ENCODE assay signal across 18 mouse cellular contexts in genomic region chr11:57274687-57275086, GRCm38 (mm10).
"Had no signal": no experiment of that assay in that cellular context is flagged by ENCODE, and none has a peak within 500 bp of the region (broad histone marks: within the 10 kb centered on the region; RNA-seq: fewer than 3 reads in every experiment).

No protein-coding gene starts in this region.

- H3K27ac ChIP-seq: midbrain, embryonic 10.5 days; midbrain, embryonic 12.5 days; neural tube, embryonic 13.5 days; neural tube, embryonic 15.5 days had no signal

- DNase-seq: lung, adult 18-20 months; lung, embryonic 14.5 days; lung, postnatal 10 days; lung, postnatal 4 days; midbrain, embryonic 14.5 days; retina, postnatal 1 day; right cerebral cortex, postnatal 25 days; right cerebral cortex, postnatal 4 days; spleen, adult 18-20 months; thymus, adult 2 months; thymus, postnatal 14 days; thymus, postnatal 36 days had no signal

- ATAC-seq: midbrain, embryonic 16.5 days had no signal

- H3K4me3 ChIP-seq: midbrain, embryonic 10.5 days; midbrain, embryonic 12.5 days; myocyte; neural tube, embryonic 13.5 days; neural tube, embryonic 15.5 days had no signal
